Mouse (Mus musculus) neural tube, embryonic 15.5 days (tissue): Measurements from ENCODE around the gene Fbll1. TPM values are rescaled to one million over a fixed set of nuclear protein-coding genes. Genes with fewer than 3 reads are reported as not detected.
A peak's percentile ranks its signal among the peaks of the same experiment; 100 is the strongest.

ENCODE experiments used
- ATAC-seq: fragments of 200-750 bp; cut with Nextera tagmentation; 2 replicates; pipeline ENCODE4 v1.8.0; 2017; ENCODE audit warnings: mild to moderate bottlenecking, moderate TSS enrichment, moderate library complexity; ENCODE audit not compliant: low FRiP score
- H3K27ac ChIP-seq: fragments of 300-500 bp; sonication (generic); replicated peaks from 2 replicates; pipeline ENCODE4 v1.5.1; 2015; ENCODE audit warnings: mild to moderate bottlenecking, inconsistent platforms
- H3K27me3 ChIP-seq: fragments of 300-500 bp; sonication (generic); replicated peaks from 2 replicates; pipeline ENCODE4 v1.6.1; 2015; ENCODE audit warnings: inconsistent platforms
- H3K36me3 ChIP-seq: fragments of 300-500 bp; sonication (generic); 2 replicates; pipeline ENCODE4 v1.6.1; 2015; ENCODE audit warnings: inconsistent platforms
- H3K4me1 ChIP-seq: fragments of 300-500 bp; sonication (generic); 2 replicates; pipeline ENCODE4 v1.6.1; 2015; ENCODE audit warnings: inconsistent platforms
- H3K4me2 ChIP-seq: fragments of 300-500 bp; sonication (generic); 2 replicates; pipeline ENCODE4 v1.6.1; 2015; ENCODE audit warnings: inconsistent platforms, mild to moderate bottlenecking, moderate library complexity
- H3K4me3 ChIP-seq: fragments of 300-500 bp; sonication (generic); replicated peaks from 2 replicates; pipeline ENCODE4 v1.5.1; 2015; ENCODE audit warnings: mild to moderate bottlenecking, inconsistent platforms
- H3K9ac ChIP-seq: fragments of 300-500 bp; sonication (generic); replicated peaks from 2 replicates; pipeline ENCODE4 v1.6.1; 2015; ENCODE audit warnings: mild to moderate bottlenecking, inconsistent platforms
- H3K9me3 ChIP-seq: fragments of 300-500 bp; sonication (generic); replicated peaks from 2 replicates; pipeline ENCODE4 v1.6.1; 2016; ENCODE audit warnings: inconsistent platforms
- WGBS: fragments of 180-500 bp; shearing (Covaris S2); methylation state at CpG from one replicate; pipeline ENCODE4 v1.1.7; 2015; ENCODE audit warnings: mixed read lengths; 5-methylcytosine and 5-hydroxymethylcytosine counted together
- polyA plus RNA-seq: library from polyadenylated mRNA; unstranded; fragments of >200 nt; fragmentation: Nextera tagmentation; extraction: Ambion mirVana; gene quantifications from 2 replicates; pipeline ENCODE4 v1.2.1, GENCODE M21; 2015

Fbll1 gene
- polyA plus RNA-seq, 1 experiment from 2014 or later = 31.4 TPM

GRCm38 (mm10) chr11:35782444-35782843 is 16.2 kb downstream of the Fbll1 start:
- no peaks in the 10 kb centered on the region for H3K9me3 ChIP-seq
- no peak overlapping the region for H3K27ac ChIP-seq
- no peak overlapping the region for H3K4me3 ChIP-seq
- no peak overlapping the region for H3K9ac ChIP-seq
- ATAC-seq = no peak
- over 99% methylated on average over 3 of the region's 3 CpGs for WGBS
- no peaks in the 10 kb centered on the region for H3K4me1 ChIP-seq
- H3K36me3 ChIP-seq = peaks cover 57% of the 10 kb centered on the region
- H3K4me2 ChIP-seq = no peak overlapping the region
- no peaks in the 10 kb centered on the region for H3K27me3 ChIP-seq

GRCm38 (mm10) chr11:35780336-35780735 is 18.3 kb downstream of the Fbll1 start:
- H3K4me2 ChIP-seq = no peak overlapping the region
- H3K27me3 ChIP-seq = no peaks in the 10 kb centered on the region
- ATAC-seq = no peak
- H3K36me3 ChIP-seq = peaks cover 64% of the 10 kb centered on the region
- no peak overlapping the region for H3K9ac ChIP-seq
- peaks cover 3% of the 10 kb centered on the region; the same call in 1 of the 2 replicates for H3K4me1 ChIP-seq
- no peak overlapping the region for H3K27ac ChIP-seq
- H3K4me3 ChIP-seq = no peak overlapping the region
- H3K9me3 ChIP-seq = no peaks in the 10 kb centered on the region
- 88% methylated on average over 3 of the region's 3 CpGs for WGBS

GRCm38 (mm10) chr11:35776452-35776851 is 22.2 kb downstream of the Fbll1 start:
- WGBS = 95% methylated on average over 3 of the region's 3 CpGs
- H3K9me3 ChIP-seq = no peaks in the 10 kb centered on the region
- H3K27ac ChIP-seq = no peak overlapping the region
- ATAC-seq = no peak
- H3K27me3 ChIP-seq = no peaks in the 10 kb centered on the region
- H3K36me3 ChIP-seq = peaks cover 29% of the 10 kb centered on the region
- H3K4me3 ChIP-seq = no peak overlapping the region
- H3K4me2 ChIP-seq = no peak overlapping the region
- peaks cover 14% of the 10 kb centered on the region for H3K4me1 ChIP-seq
- H3K9ac ChIP-seq = no peak overlapping the region

- Histone ChIP-seq H3K27ac (no peak overlapping the region), H3K36me3 (peaks cover 29% of the 10 kb centered on the region), H3K4me1 (peaks cover 23% of the 10 kb centered on the region), H3K9ac (no peak overlapping the region), H3K4me2 (no peak overlapping the region), H3K4me3 (no peak overlapping the region), H3K27me3 (no peaks in the 10 kb centered on the region), H3K9me3 (no peaks in the 10 kb centered on the region)
- no peak for ATAC-seq
- 96% methylated on average over 3 of the region's 3 CpGs for WGBS
Observed at GRCm38 (mm10) chr11:35775606-35776005, 23.1 kb downstream of the Fbll1 start.

- Histone ChIP-seq H3K27ac (peak overlapping the region; percentile 95; the same call in 1 of the 2 replicates), H3K27me3 (no peaks in the 10 kb centered on the region), H3K4me2 (peak overlapping the region; percentile 69), H3K4me3 (peak overlapping the region; percentile 94), H3K9me3 (no peaks in the 10 kb centered on the region), H3K4me1 (peaks cover 24% of the 10 kb centered on the region), H3K9ac (peak overlapping the region; percentile 97), H3K36me3 (peaks cover 3% of the 10 kb centered on the region; the same call in 1 of the 2 replicates)
- 66% methylated on average over 9 of the region's 9 CpGs for WGBS
- no peak for ATAC-seq
Observed at GRCm38 (mm10) chr11:35770741-35771504, 27.8 kb downstream of the Fbll1 start.

GRCm38 (mm10) chr11:35769746-35770437 is 28.8 kb downstream of the Fbll1 start:
- Histone ChIP-seq H3K36me3 (peaks cover 3% of the 10 kb centered on the region; the same call in 1 of the 2 replicates), H3K9me3 (no peaks in the 10 kb centered on the region), H3K4me2 (peak overlapping the region; percentile 69), H3K9ac (peak overlapping the region; percentile 97), H3K27ac (peak overlapping the region; percentile 95), H3K4me1 (peaks cover 24% of the 10 kb centered on the region), H3K4me3 (peak overlapping the region; percentile 94), H3K27me3 (no peaks in the 10 kb centered on the region)
- 0% methylated on average over 26 of the region's 41 CpGs for WGBS
- ATAC-seq = peak; percentile 81

- no peaks in the 10 kb centered on the region for H3K9me3 ChIP-seq
- peak within 1 kb of the TSS; percentile 94 for H3K4me3 ChIP-seq
- peak; percentile 100 for ATAC-seq
- peak within 1 kb of the TSS; percentile 95 for H3K27ac ChIP-seq
- H3K9ac ChIP-seq = peak within 1 kb of the TSS; percentile 97
- under 1% methylated on average over 44 of the region's 50 CpGs for WGBS
- no peaks in the 10 kb centered on the region for H3K27me3 ChIP-seq
- peaks cover 24% of the 10 kb centered on the region for H3K4me1 ChIP-seq
- H3K36me3 ChIP-seq = peaks cover 3% of the 10 kb centered on the region; the same call in 1 of the 2 replicates
- H3K4me2 ChIP-seq = peak within 1 kb of the TSS; percentile 69
Observed at GRCm38 (mm10) chr11:35769188-35769745, 29.4 kb downstream of the Fbll1 start, which contains the start of gene Pank3. Gene Pank3, plus strand, starts transcription at chr11:35769484.

- H3K4me1 ChIP-seq = peaks cover 17% of the 10 kb centered on the region
- H3K9ac ChIP-seq = no peak overlapping the region
- no peak overlapping the region for H3K4me2 ChIP-seq
- H3K9me3 ChIP-seq = no peaks in the 10 kb centered on the region
- WGBS = 93% methylated on average over 5 of the region's 5 CpGs
- no peaks in the 10 kb centered on the region for H3K27me3 ChIP-seq
- H3K36me3 ChIP-seq = no peaks in the 10 kb centered on the region
- ATAC-seq = no peak
- no peak overlapping the region for H3K4me3 ChIP-seq
- H3K27ac ChIP-seq = no peak overlapping the region
Observed at GRCm38 (mm10) chr11:35766845-35767244, 31.8 kb downstream of the Fbll1 start.

- no peaks in the 10 kb centered on the region for H3K9me3 ChIP-seq
- WGBS = 96% methylated on average over 4 of the region's 4 CpGs
- no peak overlapping the region for H3K4me3 ChIP-seq
- H3K4me2 ChIP-seq = no peak overlapping the region
- no peak for ATAC-seq
- H3K9ac ChIP-seq = no peak overlapping the region
- H3K36me3 ChIP-seq = no peaks in the 10 kb centered on the region
- no peak overlapping the region for H3K27ac ChIP-seq
- no peaks in the 10 kb centered on the region for H3K27me3 ChIP-seq
- 0 out of 2 replicates have a peak, but pooled peaks cover 3% of the 10 kb centered on the region for H3K4me1 ChIP-seq
Observed at GRCm38 (mm10) chr11:35760627-35761003, 38.1 kb downstream of the Fbll1 start.

GRCm38 (mm10) chr11:35760001-35760626 is 38.6 kb downstream of the Fbll1 start:
- no peak overlapping the region for H3K9ac ChIP-seq
- H3K36me3 ChIP-seq = no peaks in the 10 kb centered on the region
- H3K27ac ChIP-seq = no peak overlapping the region
- 90% methylated on average over 7 of the region's 7 CpGs for WGBS
- no peak overlapping the region for H3K4me3 ChIP-seq
- H3K4me1 ChIP-seq = 0 out of 2 replicates have a peak, but pooled peaks cover 5% of the 10 kb centered on the region
- no peak for ATAC-seq
- no peak overlapping the region for H3K4me2 ChIP-seq
- no peaks in the 10 kb centered on the region for H3K27me3 ChIP-seq
- no peaks in the 10 kb centered on the region for H3K9me3 ChIP-seq
